In the genomic region with DNA sequence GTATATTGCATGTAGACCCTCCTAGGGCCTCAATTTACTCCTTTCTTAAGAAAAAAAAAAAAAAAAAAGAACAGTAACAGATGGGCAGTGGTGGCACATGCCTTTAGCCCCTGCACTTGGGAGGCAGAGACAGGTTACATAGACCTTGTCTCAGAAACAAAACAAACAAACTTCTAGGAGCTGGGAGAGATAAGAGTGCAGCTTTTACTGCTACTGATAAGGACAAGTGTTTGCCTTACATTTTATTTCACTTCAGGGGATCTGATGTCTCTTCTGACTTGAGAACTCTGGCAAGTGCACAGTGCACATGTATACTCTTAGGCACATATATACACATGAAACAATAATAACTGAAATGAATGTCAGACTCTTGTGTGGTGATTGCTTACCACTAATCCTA, we compare ENCODE assay signal across 8 mouse cellular contexts. TPM values are rescaled to one million over a fixed set of nuclear protein-coding genes. Genes with fewer than 3 reads are reported as not detected.
DNase-seq lines count a peak whose midpoint lies in the region; ATAC-seq and TF ChIP-seq lines count a peak whose summit lies in the region.

No protein-coding gene starts in this region.

- no peaks in the 10 kb centered on the region for H3K36me3 ChIP-seq in forebrain, embryonic 10.5 days (replicated peaks)
- H3K36me3 ChIP-seq in forebrain, postnatal 0 days (ENCODE audit: insufficient read depth): no peaks in the 10 kb centered on the region
- no peaks in the 10 kb centered on the region for H3K36me3 ChIP-seq in megakaryocyte, embryonic 14.5 days (replicated peaks; ENCODE audit: low read length)
- H3K36me3 ChIP-seq in intestine, postnatal 0 days (ENCODE audit: control insufficient read depth, insufficient read depth): no peaks in the 10 kb centered on the region
- H3K36me3 ChIP-seq in small intestine, adult 2 months (ENCODE audit: control insufficient read depth, insufficient read depth, low read length): no peaks in the 10 kb centered on the region

- DNase-seq in forebrain, embryonic 10.5 days (ENCODE audit: extremely low spot score, low spot score): no peak
- no peak for DNase-seq in forebrain, postnatal 0 days
- no peak for DNase-seq in left cerebral cortex, postnatal 36 days (ENCODE audit: low spot score in 2 of 2)
- no peak for DNase-seq in embryo, embryonic 9.5 days (ENCODE audit: extremely low spot score)

- intact Hi-C loops in left cerebral cortex, postnatal 36 days (cut with DNase I): no loop called here

- peak overlapping the region; percentile 53 for H3K4me3 ChIP-seq in forebrain, embryonic 10.5 days
- no peak overlapping the region for H3K4me3 ChIP-seq in forebrain, postnatal 0 days (ENCODE audit: low read depth, low read length)
- peak overlapping the region; percentile 91 for H3K4me3 ChIP-seq in megakaryocyte, embryonic 14.5 days (replicated peaks)
- H3K4me3 ChIP-seq in intestine, postnatal 0 days (ENCODE audit: low read depth, low read length): 0 out of 2 replicates have a peak overlapping the region, but pooled peaks have one; percentile 40
- no peak overlapping the region for H3K4me3 ChIP-seq in small intestine, adult 2 months (ENCODE audit: low read depth, low read length)

- peak overlapping the region; percentile 95 for H3K27ac ChIP-seq in forebrain, embryonic 10.5 days
- H3K27ac ChIP-seq in forebrain, postnatal 0 days (ENCODE audit: low read depth, low read length): no peak overlapping the region
- H3K27ac ChIP-seq in intestine, postnatal 0 days (ENCODE audit: low read depth, low read length): peak overlapping the region; percentile 95
- H3K27ac ChIP-seq in small intestine, adult 2 months (ENCODE audit: insufficient read depth, low read depth, low read length): peak overlapping the region; percentile 93

- H3K4me1 ChIP-seq in forebrain, embryonic 10.5 days: peaks cover 83% of the 10 kb centered on the region
- H3K4me1 ChIP-seq in forebrain, postnatal 0 days (ENCODE audit: insufficient read depth): no peaks in the 10 kb centered on the region
- H3K4me1 ChIP-seq in megakaryocyte, embryonic 14.5 days: peaks cover 57% of the 10 kb centered on the region
- H3K4me1 ChIP-seq in intestine, postnatal 0 days (replicated peaks; ENCODE audit: control insufficient read depth, insufficient read depth, low read length): peaks cover 4% of the 10 kb centered on the region; the same call in 1 of the 2 replicates
- peaks cover 14% of the 10 kb centered on the region for H3K4me1 ChIP-seq in small intestine, adult 2 months (ENCODE audit: control insufficient read depth, insufficient read depth, insufficient read length, low read length)

- no peak overlapping the region for H3K4me2 ChIP-seq in forebrain, postnatal 0 days (ENCODE audit: low read depth)
- H3K4me2 ChIP-seq in intestine, postnatal 0 days (replicated peaks; ENCODE audit: low read depth): peak overlapping the region; percentile 71

- no peak for TF ChIP-seq CTCF in forebrain, postnatal 0 days (IDR thresholded peaks at IDR 0.05; ENCODE audit: low read depth)
- TF ChIP-seq CTCF in intestine, postnatal 0 days (IDR thresholded peaks at IDR 0.05; ENCODE audit: low read depth): no peak
- TF ChIP-seq CTCF in small intestine, adult 2 months (IDR thresholded peaks at IDR 0.05; ENCODE audit: extremely low read depth, insufficient read length, insufficient replicate concordance, low read depth, low read length): no peak

- H3K27me3 ChIP-seq in forebrain, embryonic 10.5 days (ENCODE audit: poor library complexity, severe bottlenecking): no peaks in the 10 kb centered on the region
- H3K27me3 ChIP-seq in forebrain, postnatal 0 days (ENCODE audit: insufficient read depth, low read length): no peaks in the 10 kb centered on the region
- no peaks in the 10 kb centered on the region for H3K27me3 ChIP-seq in megakaryocyte, embryonic 14.5 days (replicated peaks)
- H3K27me3 ChIP-seq in intestine, postnatal 0 days (replicated peaks; ENCODE audit: control insufficient read depth, insufficient read depth, low read length): no peaks in the 10 kb centered on the region
- no peaks in the 10 kb centered on the region for H3K27me3 ChIP-seq in small intestine, adult 2 months (ENCODE audit: control insufficient read depth, insufficient read depth, low read length)

- no peaks in the 10 kb centered on the region for H3K9me3 ChIP-seq in forebrain, embryonic 10.5 days
- H3K9me3 ChIP-seq in forebrain, postnatal 0 days (ENCODE audit: low read length): no peaks in the 10 kb centered on the region
- H3K9me3 ChIP-seq in megakaryocyte, embryonic 14.5 days: no peaks in the 10 kb centered on the region
- H3K9me3 ChIP-seq in intestine, postnatal 0 days (ENCODE audit: control insufficient read depth): no peaks in the 10 kb centered on the region

- ATAC-seq in forebrain, postnatal 0 days: no peak
- no peak for ATAC-seq in megakaryocyte, adult 5-6 weeks (ENCODE audit: poor library complexity, severe bottlenecking)
- peak; percentile 12 for ATAC-seq in intestine, postnatal 0 days

- no peak overlapping the region for H3K9ac ChIP-seq in forebrain, postnatal 0 days
- H3K9ac ChIP-seq in intestine, postnatal 0 days (ENCODE audit: low read depth, low read length): 0 out of 2 replicates have a peak overlapping the region, but pooled peaks have one; percentile 69

- no peak for TF ChIP-seq POLR2A in small intestine, adult 2 months (IDR thresholded peaks at IDR 0.05; ENCODE audit: low read depth, low read length)

RNA-seq across cellular contexts. Expression of gene Ier2, which starts 5.4 kb away (rescaled TPM):
- 91.4 and 96.9 TPM in 2 replicates for polyA plus RNA-seq in forebrain, embryonic 10.5 days (2016; fragmentation: Nextera tagmentation; extraction: Ambion mirVana)
- 4.8 and 8.5 TPM in 2 replicates for total RNA-seq in forebrain, postnatal 0 days (2014; rRNA removed)
- polyA plus RNA-seq in forebrain, postnatal 0 days (2015; fragmentation: Nextera tagmentation; extraction: Ambion mirVana): 19.3 and 22.7 TPM in 2 replicates
- 106 and 333 TPM in 2 replicates for polyA plus RNA-seq in megakaryocyte, embryonic 14.5 days (2012; ENCODE audit: insufficient read depth, low replicate concordance)
- 86.1 and 87.5 TPM in 2 replicates for total RNA-seq in megakaryocyte, adult 5-6 weeks (2015)
- 62.7 and 65.3 TPM in 2 replicates for total RNA-seq in megakaryocyte, adult 5-6 weeks (2017)
- 77.3 and 79.4 TPM in 2 replicates for polyA plus RNA-seq in intestine, postnatal 0 days (2015; fragmentation: Nextera tagmentation; extraction: Ambion mirVana)
- polyA plus RNA-seq in small intestine, adult 2 months (2012; rRNA removed): 37.0 and 72.7 TPM in 2 replicates
- total RNA-seq in left cerebral cortex, postnatal 36 days (2021): 10 to 100 TPM in 1 of 2 experiments, 1 to 10 TPM in 1; 5.6 to 27.6 TPM

RNA-seq across cellular contexts. Expression of gene Trmt1, which starts 28.9 kb away (rescaled TPM):
- polyA plus RNA-seq in forebrain, embryonic 10.5 days (2016; fragmentation: Nextera tagmentation; extraction: Ambion mirVana): 68.8 and 69.3 TPM in 2 replicates
- 89.5 and 94.8 TPM in 2 replicates for total RNA-seq in forebrain, postnatal 0 days (2014; rRNA removed)
- polyA plus RNA-seq in forebrain, postnatal 0 days (2015; fragmentation: Nextera tagmentation; extraction: Ambion mirVana): 59.8 and 67.5 TPM in 2 replicates
- polyA plus RNA-seq in megakaryocyte, embryonic 14.5 days (2012; ENCODE audit: insufficient read depth, low replicate concordance): 107 and 120 TPM in 2 replicates
- total RNA-seq in megakaryocyte, adult 5-6 weeks (2015): 29.5 and 35.9 TPM in 2 replicates
- total RNA-seq in megakaryocyte, adult 5-6 weeks (2017): 37.6 and 40.4 TPM in 2 replicates
- 22.3 and 23.7 TPM in 2 replicates for polyA plus RNA-seq in intestine, postnatal 0 days (2015; fragmentation: Nextera tagmentation; extraction: Ambion mirVana)
- polyA plus RNA-seq in small intestine, adult 2 months (2012; rRNA removed): 38.3 and 55.2 TPM in 2 replicates
- 100 to 1,000 TPM in 1 of 2 experiments, 10 to 100 TPM in 1; 84.5 to 124 TPM for total RNA-seq in left cerebral cortex, postnatal 36 days (2021)

RNA-seq across cellular contexts. Expression of gene Nacc1, which starts 30.5 kb away (rescaled TPM):
- polyA plus RNA-seq in forebrain, embryonic 10.5 days (2016; fragmentation: Nextera tagmentation; extraction: Ambion mirVana): 31.3 and 31.5 TPM in 2 replicates
- 65.9 and 78.2 TPM in 2 replicates for total RNA-seq in forebrain, postnatal 0 days (2014; rRNA removed)
- polyA plus RNA-seq in forebrain, postnatal 0 days (2015; fragmentation: Nextera tagmentation; extraction: Ambion mirVana): 14.6 and 14.7 TPM in 2 replicates
- polyA plus RNA-seq in megakaryocyte, embryonic 14.5 days (2012; ENCODE audit: insufficient read depth, low replicate concordance): 144 and 266 TPM in 2 replicates
- 42.8 and 43.0 TPM in 2 replicates for total RNA-seq in megakaryocyte, adult 5-6 weeks (2015)
- 31.8 and 36.8 TPM in 2 replicates for total RNA-seq in megakaryocyte, adult 5-6 weeks (2017)
- 9.3 and 9.8 TPM in 2 replicates for polyA plus RNA-seq in intestine, postnatal 0 days (2015; fragmentation: Nextera tagmentation; extraction: Ambion mirVana)
- polyA plus RNA-seq in small intestine, adult 2 months (2012; rRNA removed): 57.2 and 104 TPM in 2 replicates
- total RNA-seq in left cerebral cortex, postnatal 36 days (2021): 10 to 100 TPM; 94.2 to 99.7 TPM

RNA-seq across cellular contexts. Expression of gene Lyl1, which starts 44.1 kb away (rescaled TPM):
- 4.9 and 5.8 TPM in 2 replicates for polyA plus RNA-seq in forebrain, embryonic 10.5 days (2016; fragmentation: Nextera tagmentation; extraction: Ambion mirVana)
- total RNA-seq in forebrain, postnatal 0 days (2014; rRNA removed): 2.2 and 2.7 TPM in 2 replicates
- 2.4 and 2.5 TPM in 2 replicates for polyA plus RNA-seq in forebrain, postnatal 0 days (2015; fragmentation: Nextera tagmentation; extraction: Ambion mirVana)
- polyA plus RNA-seq in megakaryocyte, embryonic 14.5 days (2012; ENCODE audit: insufficient read depth, low replicate concordance): 347 and 510 TPM in 2 replicates
- total RNA-seq in megakaryocyte, adult 5-6 weeks (2015): 69.0 and 69.9 TPM in 2 replicates
- 60.3 and 62.0 TPM in 2 replicates for total RNA-seq in megakaryocyte, adult 5-6 weeks (2017)
- 3.5 and 3.9 TPM in 2 replicates for polyA plus RNA-seq in intestine, postnatal 0 days (2015; fragmentation: Nextera tagmentation; extraction: Ambion mirVana)
- 4.2 and 8.2 TPM in 2 replicates for polyA plus RNA-seq in small intestine, adult 2 months (2012; rRNA removed)
- 1 to 10 TPM; 2.4 to 3.4 TPM for total RNA-seq in left cerebral cortex, postnatal 36 days (2021)

Comparison
In these comparisons a context has a peak if more than half of its experiments do, and no peak if none do; other contexts are left out.
1. H3K4me3 ChIP-seq: peak in forebrain, embryonic 10.5 days (single experiment), megakaryocyte, embryonic 14.5 days (single experiment) and intestine, postnatal 0 days (single experiment); none in forebrain, postnatal 0 days (single experiment) and small intestine, adult 2 months (single experiment).